Mouse (Mus musculus): ENCODE measurements around the gene Exoc4. TPM values are rescaled to one million over a fixed set of nuclear protein-coding genes. Genes with fewer than 3 reads are reported as not detected.

The Exoc4 gene
- polyA plus RNA-seq, 1 experiment = 8.5 TPM

- no peak for DNase-seq (ENCODE audit: low read depth)
Observed at GRCm38 (mm10) chr6:33939169-33939568, 690.3 kb downstream of the Exoc4 start.

- no peak for DNase-seq (ENCODE audit: low read depth)
Observed at GRCm38 (mm10) chr6:33946911-33947489, 698.1 kb downstream of the Exoc4 start.

DNA sequence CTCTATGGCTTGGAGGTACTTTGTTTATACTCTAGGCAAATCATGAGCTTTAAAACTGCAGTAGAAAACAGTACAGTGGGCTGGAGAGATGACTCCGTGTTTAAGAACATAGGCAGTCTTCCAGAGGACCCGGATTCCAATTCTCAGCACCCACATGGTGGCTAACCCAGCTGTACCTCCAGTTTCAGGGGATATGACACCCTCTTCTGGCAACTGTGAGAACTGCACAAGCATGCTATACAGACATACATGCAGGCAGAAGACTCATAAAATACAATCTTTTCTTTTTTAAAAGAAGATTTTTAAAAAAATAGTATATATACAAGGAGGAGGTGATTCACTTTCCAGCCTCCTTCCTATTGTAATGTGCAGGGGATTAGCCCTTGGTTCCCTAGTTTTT, 701.2 kb downstream of the Exoc4 start:
- DNase-seq (ENCODE audit: low read depth) = no peak

- no peak for DNase-seq (ENCODE audit: low read depth)
Observed at GRCm38 (mm10) chr6:33955469-33955868, 706.6 kb downstream of the Exoc4 start.

- peak; percentile 86 for DNase-seq (ENCODE audit: low read depth)
Observed at GRCm38 (mm10) chr6:33958281-33958680, 709.4 kb downstream of the Exoc4 start.

DNA sequence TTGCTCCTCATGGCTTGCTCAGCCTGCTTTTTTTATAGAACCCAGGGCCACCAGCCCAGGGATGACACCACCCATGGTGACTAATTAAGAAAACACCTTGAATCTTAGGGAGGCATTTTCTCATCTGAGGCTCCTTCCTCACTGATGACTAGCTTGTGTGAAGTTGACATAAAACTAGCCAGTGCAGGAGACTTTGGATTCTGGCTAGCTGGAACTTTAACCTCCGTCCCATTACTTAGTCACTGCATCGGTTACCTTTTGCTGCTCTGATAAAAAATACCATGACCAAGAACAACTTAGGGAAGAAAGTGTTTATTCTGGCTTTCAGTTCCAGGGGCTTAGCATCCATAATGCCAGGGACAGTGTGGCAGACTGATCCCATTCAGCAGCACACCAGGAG, 711.9 kb downstream of the Exoc4 start:
- DNase-seq (ENCODE audit: low read depth) = no peak

DNA sequence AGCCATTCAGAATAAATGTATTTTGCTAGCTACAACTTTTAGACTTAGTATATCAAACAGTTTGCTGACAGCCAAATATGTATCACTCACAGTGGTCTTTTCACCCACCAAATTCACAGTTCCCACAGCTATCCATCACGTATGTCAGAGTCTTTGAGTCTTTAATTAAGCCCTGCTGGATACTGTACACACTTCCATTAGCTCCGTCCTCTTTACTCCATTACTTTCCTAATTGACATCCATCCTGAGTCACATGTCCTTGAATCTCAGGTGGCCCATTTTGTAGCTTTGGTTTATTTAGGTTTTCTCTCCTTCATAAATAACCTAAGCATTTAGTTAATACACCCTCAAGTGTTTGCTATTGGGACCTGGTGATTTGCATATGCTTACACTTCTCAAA, 714.2 kb downstream of the Exoc4 start:
- DNase-seq (ENCODE audit: low read depth) = no peak

DNA sequence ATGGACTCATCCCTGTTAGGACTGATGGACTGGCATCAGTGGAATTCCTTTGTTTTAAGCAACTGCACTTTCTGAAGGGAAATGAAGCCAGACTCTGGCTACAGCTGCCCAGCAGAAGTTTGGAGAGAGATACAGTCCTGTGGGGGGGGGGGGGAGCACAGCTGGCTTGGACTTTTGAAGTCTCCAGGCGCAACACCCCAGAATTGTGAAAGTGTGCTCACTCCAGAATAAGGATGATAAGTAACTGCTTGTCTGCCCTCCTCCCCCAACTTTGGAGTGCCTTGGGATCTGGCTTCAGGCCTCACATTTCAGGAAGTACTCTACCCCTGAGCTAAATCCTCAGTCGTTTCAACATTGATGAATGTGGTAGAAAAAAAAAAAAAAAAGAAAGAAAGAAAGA, 716.7 kb downstream of the Exoc4 start:
- DNase-seq (ENCODE audit: low read depth) = no peak

DNA sequence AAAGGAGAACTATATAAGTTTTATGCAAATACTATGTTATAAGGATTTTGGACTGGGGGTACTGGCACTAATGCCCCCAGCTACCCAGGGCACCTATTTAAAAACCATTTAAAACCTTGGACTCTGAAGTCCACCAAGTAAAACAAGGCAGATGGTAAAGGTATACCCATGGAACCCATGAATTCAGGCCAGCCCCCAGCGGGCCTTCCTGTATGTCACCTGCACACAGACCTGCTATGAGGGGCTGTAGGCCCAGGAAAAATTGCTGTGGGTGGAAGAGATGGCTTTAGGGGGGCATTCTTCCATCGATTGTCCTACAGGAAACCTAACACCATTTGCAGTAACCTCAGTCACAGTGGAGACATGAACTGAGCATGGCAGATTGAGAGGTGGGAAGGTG, 719.9 kb downstream of the Exoc4 start:
- no peak for DNase-seq (ENCODE audit: low read depth)

GRCm38 (mm10) chr6:33972801-33973200, 723.9 kb downstream of the Exoc4 start:
- DNase-seq (ENCODE audit: low read depth) = no peak

- DNase-seq (ENCODE audit: low read depth) = no peak
Observed at GRCm38 (mm10) chr6:33976576-33976975, 727.7 kb downstream of the Exoc4 start.

DNA sequence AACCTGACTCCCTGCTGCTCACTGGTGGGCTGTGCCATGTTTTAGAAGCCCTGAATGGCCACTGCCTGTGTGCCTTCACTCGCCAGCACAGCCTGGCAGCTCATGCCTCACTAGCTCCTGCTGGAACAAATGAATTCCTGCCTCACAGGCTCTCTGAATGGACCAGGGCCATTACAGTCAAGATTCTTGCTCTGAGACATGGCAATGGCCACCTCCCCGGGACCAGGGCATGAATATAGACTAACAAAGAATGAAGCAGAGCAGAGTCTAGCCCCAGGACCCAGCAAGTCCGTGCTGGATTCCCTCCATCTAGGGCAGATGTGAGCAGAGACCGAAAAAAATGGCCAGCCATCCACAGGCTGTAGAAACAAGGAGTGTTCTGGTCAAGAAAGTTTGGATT, 728.6 kb downstream of the Exoc4 start:
- DNase-seq (ENCODE audit: low read depth) = no peak

DNA sequence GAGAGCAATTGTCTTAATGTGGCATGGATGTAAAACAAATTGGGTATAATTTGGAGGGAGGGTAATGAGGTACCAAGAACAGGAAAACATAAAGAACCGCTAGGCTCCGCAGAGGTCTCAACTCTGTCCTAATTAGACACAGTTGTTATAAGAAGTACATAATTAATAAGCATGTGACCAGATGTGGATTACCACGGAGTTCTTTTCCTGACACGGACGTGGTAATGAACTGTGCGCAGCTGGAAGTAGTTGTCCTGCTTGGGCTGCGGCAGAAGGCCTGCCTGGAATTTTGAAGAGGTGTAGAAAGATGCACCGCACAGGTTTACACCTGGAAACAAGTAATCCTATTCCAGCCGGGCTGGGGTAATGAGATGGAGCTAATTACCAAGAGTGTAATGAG, 729.0 kb downstream of the Exoc4 start:
- no peak for DNase-seq (ENCODE audit: low read depth)

- no peak for DNase-seq (ENCODE audit: low read depth)
Observed at GRCm38 (mm10) chr6:33982709-33983108, 733.8 kb downstream of the Exoc4 start.

- no peak for DNase-seq (ENCODE audit: low read depth)
Observed at GRCm38 (mm10) chr6:33987132-33987531, 738.2 kb downstream of the Exoc4 start.

GRCm38 (mm10) chr6:33992213-33993034, 743.5 kb downstream of the Exoc4 start:
- DNase-seq (ENCODE audit: low read depth) = no peak

- no peak for DNase-seq (ENCODE audit: low read depth)
Observed at GRCm38 (mm10) chr6:33993842-33994241, 745.0 kb downstream of the Exoc4 start.

DNA sequence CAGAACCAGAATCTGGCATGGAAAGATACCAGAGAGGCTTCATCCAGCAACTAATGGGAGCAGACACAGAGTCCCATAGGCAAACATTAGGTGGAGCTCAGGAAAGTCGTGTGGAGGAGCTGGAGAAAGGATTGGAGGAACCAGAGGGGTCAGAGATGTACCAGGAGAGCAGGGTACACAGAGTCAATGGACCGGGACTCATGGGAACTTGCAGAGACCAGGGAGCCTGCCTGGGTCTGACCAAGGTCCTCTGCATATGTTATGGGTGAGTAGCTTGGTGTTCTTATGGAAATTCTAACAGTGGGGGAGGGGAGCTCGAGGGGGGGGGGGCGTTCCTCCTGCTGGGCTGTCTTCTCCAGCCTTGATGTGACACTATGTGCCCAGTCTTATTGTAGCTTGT, 749.7 kb downstream of the Exoc4 start:
- DNase-seq (ENCODE audit: low read depth) = no peak

DNA sequence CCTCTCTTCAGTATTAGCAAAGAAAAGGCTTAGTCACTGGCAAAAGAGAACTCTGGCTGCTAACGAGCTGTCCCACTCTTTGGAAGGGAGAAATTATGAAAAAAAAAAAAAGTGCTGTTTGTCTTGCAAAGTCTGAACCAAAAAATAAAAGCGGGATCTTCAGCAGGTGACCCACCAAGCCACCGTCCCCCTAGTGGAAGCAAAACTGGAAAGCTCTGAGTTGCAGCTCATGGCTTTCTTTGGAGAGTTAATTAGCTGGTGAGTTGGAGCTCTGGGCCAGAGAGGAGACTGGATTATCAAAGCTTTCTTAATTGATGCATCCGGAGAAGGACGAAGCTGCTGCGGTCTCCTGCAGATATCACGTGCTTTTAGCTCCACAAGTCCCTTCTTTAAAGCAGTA, 750.6 kb downstream of the Exoc4 start:
- no peak for DNase-seq (ENCODE audit: low read depth)

- no peak for DNase-seq (ENCODE audit: low read depth)
Observed at GRCm38 (mm10) chr6:34000644-34001043, 751.8 kb downstream of the Exoc4 start.

- DNase-seq (ENCODE audit: low read depth) = no peak
Observed at GRCm38 (mm10) chr6:34003033-34003432, 754.1 kb downstream of the Exoc4 start.

GRCm38 (mm10) chr6:34013469-34013868, 764.6 kb downstream of the Exoc4 start:
- no peak for DNase-seq (ENCODE audit: low read depth)

All from gonadal fat pad, adult 2 months (tissue).